Mouse (Mus musculus) hindbrain, embryonic 15.5 days (tissue): ENCODE measurements around the gene Fstl1. TPM values are rescaled to one million over a fixed set of nuclear protein-coding genes. Genes with fewer than 3 reads are reported as not detected.

Experiments used
- ATAC-seq: fragments of 200-750 bp; cut with Nextera tagmentation; 2 replicates; pipeline ENCODE4 v1.8.0; 2017; ENCODE audit warnings: low read depth, moderate number of reproducible peaks, moderate TSS enrichment; ENCODE audit not compliant: low FRiP score
- H3K27ac ChIP-seq: fragments of 300-500 bp; sonication (generic); replicated peaks from 2 replicates; pipeline ENCODE4 v1.5.1; 2015; ENCODE audit warnings: mild to moderate bottlenecking, inconsistent platforms
- H3K27me3 ChIP-seq: fragments of 300-500 bp; sonication (generic); 2 replicates; pipeline ENCODE4 v1.6.1; 2015; ENCODE audit warnings: control low read depth, inconsistent platforms
- H3K36me3 ChIP-seq: fragments of 300-500 bp; sonication (generic); 2 replicates; pipeline ENCODE4 v1.6.1; 2015; ENCODE audit warnings: control low read depth, inconsistent platforms
- H3K4me1 ChIP-seq: fragments of 300-500 bp; sonication (generic); replicated peaks from 2 replicates; pipeline ENCODE4 v1.6.1; 2015; ENCODE audit warnings: control low read depth, inconsistent platforms
- H3K4me2 ChIP-seq: fragments of 300-500 bp; sonication (generic); 2 replicates; pipeline ENCODE4 v1.6.1; 2015; ENCODE audit warnings: moderate library complexity, mild to moderate bottlenecking, inconsistent platforms
- H3K4me3 ChIP-seq: fragments of 300-500 bp; sonication (generic); 2 replicates; pipeline ENCODE4 v1.5.1; 2015; ENCODE audit warnings: mild to moderate bottlenecking, inconsistent platforms
- H3K9ac ChIP-seq: fragments of 300-500 bp; sonication (generic); 2 replicates; pipeline ENCODE4 v1.6.1; 2015; ENCODE audit warnings: inconsistent platforms
- H3K9me3 ChIP-seq: fragments of 300-500 bp; sonication (generic); 2 replicates; pipeline ENCODE4 v1.6.1; 2016; ENCODE audit warnings: control low read depth, inconsistent platforms
- WGBS: fragments of 180-500 bp; shearing (Covaris S2); methylation state at CpG from one replicate; pipeline ENCODE4 v1.1.7; 2015; 5-methylcytosine and 5-hydroxymethylcytosine counted together
- polyA plus RNA-seq: library from polyadenylated mRNA; unstranded; fragments of >200 nt; fragmentation: Nextera tagmentation; extraction: Ambion mirVana; gene quantifications from 2 replicates; pipeline ENCODE4 v1.2.1, GENCODE M21; 2015

Fstl1 gene
- polyA plus RNA-seq = 92.7 and 103 TPM in 2 replicates

DNA sequence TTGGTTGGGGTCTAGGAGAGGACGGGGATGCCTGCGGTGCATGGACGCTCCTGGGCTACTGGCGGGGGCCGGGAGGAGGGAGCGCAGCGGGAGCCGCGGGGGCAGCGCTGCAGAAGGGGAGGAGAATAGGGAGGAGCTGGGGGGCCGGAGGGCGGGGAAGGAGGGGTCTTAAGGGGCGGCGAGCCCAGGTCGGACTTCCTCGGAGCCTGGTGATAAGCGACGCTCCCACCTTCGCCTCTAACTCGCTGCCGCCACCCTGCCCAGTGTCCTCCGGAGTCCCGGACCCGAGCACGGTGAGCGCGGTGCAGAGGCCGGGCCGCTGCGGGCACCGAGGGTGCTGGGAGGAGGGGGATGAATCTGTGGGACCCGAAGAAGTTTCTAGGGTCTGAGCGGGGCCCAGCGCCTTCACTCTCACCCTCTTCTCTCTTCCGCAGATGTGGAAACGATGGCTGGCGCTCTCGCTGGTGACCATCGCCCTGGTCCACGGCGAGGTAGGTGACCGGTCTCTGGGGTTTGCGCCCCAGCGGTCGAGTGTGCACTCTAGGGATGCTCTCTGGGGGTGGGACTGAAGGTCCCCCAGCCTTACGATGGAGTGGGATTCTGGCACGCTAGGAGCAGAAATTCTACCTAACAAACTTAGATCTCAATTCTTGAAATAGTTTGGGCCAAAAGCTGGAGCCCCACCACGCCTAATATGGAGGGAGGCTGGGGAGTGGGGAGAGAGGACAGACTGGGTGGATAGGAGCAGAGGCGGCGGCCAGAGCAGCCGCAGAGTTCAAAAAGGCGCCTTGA, at the start of gene Fstl1:
TSS of gene Fstl1 (plus strand) at position 14 of the 792 bp plus-strand sequence.
- H3K9me3 ChIP-seq = no peaks in the 10 kb centered on the region
- peak within 1 kb of the TSS; percentile 67 for H3K27ac ChIP-seq
- H3K36me3 ChIP-seq = no peaks in the 10 kb centered on the region
- peak within 1 kb of the TSS; percentile 99 for H3K4me2 ChIP-seq
- no peaks in the 10 kb centered on the region for H3K27me3 ChIP-seq
- H3K4me1 ChIP-seq = peaks cover 33% of the 10 kb centered on the region
- WGBS = under 1% methylated on average over 47 of the region's 52 CpGs
- peak within 1 kb of the TSS; percentile 78 for H3K9ac ChIP-seq
- H3K4me3 ChIP-seq = peak within 1 kb of the TSS; percentile 87
- ATAC-seq = peak; percentile 78

- H3K36me3 ChIP-seq = no peaks in the 10 kb centered on the region
- 79% methylated on average over 1 of the region's 1 CpGs for WGBS
Measured at GRCm38 (mm10) chr16:37728674-37729073, 48.0 kb upstream of the Fstl1 start.

GRCm38 (mm10) chr16:37729381-37730150, 47.1 kb upstream of the Fstl1 start:
- Histone ChIP-seq H3K27me3 (0 out of 2 replicates have a peak, but pooled peaks cover 3% of the 10 kb centered on the region), H3K4me3 (no peak overlapping the region), H3K9ac (no peak overlapping the region), H3K36me3 (no peaks in the 10 kb centered on the region), H3K9me3 (no peaks in the 10 kb centered on the region), H3K27ac (no peak overlapping the region), H3K4me2 (no peak overlapping the region), H3K4me1 (peaks cover 11% of the 10 kb centered on the region; the same call in 1 of the 2 replicates)
- 60% methylated on average over 9 of the region's 9 CpGs for WGBS
- no peak for ATAC-seq

More at GRCm38 (mm10) chr16:37728674-37729073, 48.0 kb upstream of the Fstl1 start:
- Histone ChIP-seq H3K9me3 (no peaks in the 10 kb centered on the region), H3K27ac (no peak overlapping the region), H3K4me3 (no peak overlapping the region), H3K4me2 (no peak overlapping the region), H3K4me1 (peaks cover 11% of the 10 kb centered on the region; the same call in 1 of the 2 replicates), H3K27me3 (0 out of 2 replicates have a peak, but pooled peaks cover 3% of the 10 kb centered on the region), H3K9ac (no peak overlapping the region)
- no peak for ATAC-seq

DNA sequence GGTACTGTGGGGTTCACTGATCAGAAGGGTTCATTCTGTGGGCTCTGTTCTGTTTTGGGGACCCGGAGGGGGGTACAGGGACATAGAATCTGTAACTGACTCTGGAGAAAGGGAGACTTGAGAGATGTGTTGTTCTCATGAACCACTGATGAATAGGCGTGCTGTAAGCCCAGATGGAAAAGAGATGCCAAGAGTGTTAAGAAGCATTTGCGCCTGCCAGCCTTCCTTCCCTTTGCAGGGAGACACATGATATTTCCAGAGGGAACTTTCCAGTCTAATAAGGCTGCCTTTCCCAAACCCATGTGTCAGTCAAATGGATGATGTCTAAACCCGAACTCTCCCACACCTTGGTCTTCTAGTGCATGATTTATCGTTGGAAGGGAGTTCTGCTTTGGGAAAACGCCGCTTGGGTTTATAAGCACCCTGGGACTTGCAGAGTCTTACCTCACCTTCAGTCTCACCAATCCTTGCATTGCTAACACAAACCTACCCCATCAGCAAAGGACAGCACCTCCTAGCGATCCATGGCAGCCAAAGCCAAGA, 46.3 kb upstream of the Fstl1 start:
- Histone ChIP-seq H3K9ac (no peak overlapping the region), H3K36me3 (no peaks in the 10 kb centered on the region), H3K27me3 (0 out of 2 replicates have a peak, but pooled peaks cover 3% of the 10 kb centered on the region), H3K27ac (no peak overlapping the region), H3K4me3 (no peak overlapping the region), H3K4me1 (peaks cover 11% of the 10 kb centered on the region; the same call in 1 of the 2 replicates), H3K9me3 (no peaks in the 10 kb centered on the region), H3K4me2 (no peak overlapping the region)
- ATAC-seq = no peak
- WGBS = 87% methylated on average over 8 of the region's 8 CpGs

GRCm38 (mm10) chr16:37731431-37731830, 45.2 kb upstream of the Fstl1 start:
- H3K36me3 ChIP-seq = no peaks in the 10 kb centered on the region
- H3K9ac ChIP-seq = no peak overlapping the region
- no peak overlapping the region for H3K4me3 ChIP-seq
- no peak overlapping the region for H3K4me2 ChIP-seq
- H3K9me3 ChIP-seq = no peaks in the 10 kb centered on the region
- WGBS = 80% methylated on average over 4 of the region's 4 CpGs
- peaks cover 11% of the 10 kb centered on the region; the same call in 1 of the 2 replicates for H3K4me1 ChIP-seq
- no peak overlapping the region for H3K27ac ChIP-seq
- 0 out of 2 replicates have a peak, but pooled peaks cover 3% of the 10 kb centered on the region for H3K27me3 ChIP-seq
- no peak for ATAC-seq

DNA sequence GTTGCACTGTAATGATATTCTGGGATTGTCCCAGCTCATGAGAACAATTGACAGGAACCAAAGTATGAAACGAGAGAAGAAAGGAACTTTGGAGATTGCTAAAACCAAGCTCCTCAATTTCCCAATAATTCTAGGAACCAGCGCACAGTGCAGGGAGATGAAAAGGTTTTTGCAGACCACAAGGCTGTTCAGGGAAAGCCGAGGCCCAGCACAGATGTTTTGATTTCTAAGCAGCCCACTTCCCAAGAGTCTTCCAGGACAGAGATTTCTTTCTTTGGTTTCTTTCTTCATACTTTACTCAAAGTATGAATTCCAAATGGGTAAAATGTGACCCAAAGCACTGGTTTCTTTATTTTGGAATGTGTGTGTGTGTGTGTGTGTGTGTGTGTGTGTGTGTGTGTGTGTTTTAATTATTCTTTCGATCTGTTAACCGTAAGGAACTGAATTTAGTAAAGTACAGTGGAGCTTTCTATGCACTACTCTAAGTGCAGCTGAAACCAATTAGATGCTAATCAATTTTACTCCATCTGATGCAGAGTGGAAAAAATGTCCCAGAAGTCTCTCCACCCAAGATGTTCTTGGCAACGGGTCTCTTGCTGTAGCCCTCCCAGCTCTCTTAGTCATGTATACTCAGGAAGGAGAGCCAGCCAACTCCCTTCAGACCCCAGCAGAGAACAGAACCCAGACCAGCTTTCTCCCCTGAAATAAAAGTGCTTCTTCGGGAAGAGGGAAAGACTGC, 44.5 kb upstream of the Fstl1 start:
- Histone ChIP-seq H3K9ac (no peak overlapping the region), H3K9me3 (no peaks in the 10 kb centered on the region), H3K27me3 (no peaks in the 10 kb centered on the region), H3K36me3 (no peaks in the 10 kb centered on the region), H3K4me2 (no peak overlapping the region), H3K4me1 (peaks cover 11% of the 10 kb centered on the region; the same call in 1 of the 2 replicates), H3K4me3 (no peak overlapping the region), H3K27ac (no peak overlapping the region)
- ATAC-seq = no peak
- 62% methylated on average over 7 of the region's 7 CpGs for WGBS

GRCm38 (mm10) chr16:37740076-37740475, 36.6 kb upstream of the Fstl1 start:
- Histone ChIP-seq H3K36me3 (no peaks in the 10 kb centered on the region), H3K4me3 (no peak overlapping the region), H3K9ac (no peak overlapping the region), H3K9me3 (no peaks in the 10 kb centered on the region), H3K4me1 (no peaks in the 10 kb centered on the region), H3K4me2 (no peak overlapping the region), H3K27ac (no peak overlapping the region), H3K27me3 (no peaks in the 10 kb centered on the region)
- WGBS = 93% methylated on average over 2 of the region's 2 CpGs
- ATAC-seq = no peak

DNA sequence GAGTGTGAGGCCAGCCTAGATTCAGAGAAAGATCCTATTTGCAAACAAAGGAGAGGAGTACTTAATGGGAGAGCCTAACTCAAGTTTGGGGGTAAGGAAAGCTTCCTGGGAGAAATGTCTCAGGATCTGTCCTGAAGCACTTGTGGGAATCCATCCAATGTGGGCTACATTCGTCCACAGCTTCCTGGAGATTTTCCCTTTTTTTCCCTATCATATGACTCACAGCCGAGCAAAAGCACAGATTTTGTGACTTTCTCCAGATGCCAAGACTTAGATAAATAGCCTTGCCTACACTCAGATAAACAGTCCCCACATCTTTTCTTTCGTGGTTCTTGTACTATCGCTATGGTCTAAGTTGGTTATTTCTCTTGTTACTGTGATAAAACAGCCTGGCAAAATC, 34.4 kb upstream of the Fstl1 start:
- H3K4me2 ChIP-seq = no peak overlapping the region
- no peaks in the 10 kb centered on the region for H3K4me1 ChIP-seq
- H3K9ac ChIP-seq = no peak overlapping the region
- no peak overlapping the region for H3K4me3 ChIP-seq
- no peaks in the 10 kb centered on the region for H3K27me3 ChIP-seq
- no peak overlapping the region for H3K27ac ChIP-seq
- H3K36me3 ChIP-seq = no peaks in the 10 kb centered on the region
- ATAC-seq = no peak
- no peaks in the 10 kb centered on the region for H3K9me3 ChIP-seq
- WGBS = 87% methylated on average over 4 of the region's 4 CpGs

GRCm38 (mm10) chr16:37752876-37753275, 23.8 kb upstream of the Fstl1 start:
- Histone ChIP-seq H3K27me3 (no peaks in the 10 kb centered on the region), H3K9ac (no peak overlapping the region), H3K9me3 (no peaks in the 10 kb centered on the region), H3K36me3 (no peaks in the 10 kb centered on the region), H3K4me3 (no peak overlapping the region), H3K4me2 (no peak overlapping the region), H3K27ac (no peak overlapping the region), H3K4me1 (no peaks in the 10 kb centered on the region)
- ATAC-seq = no peak
- 27% methylated on average over 2 of the region's 2 CpGs for WGBS

- Histone ChIP-seq H3K36me3 (no peaks in the 10 kb centered on the region), H3K27me3 (no peaks in the 10 kb centered on the region), H3K9ac (no peak overlapping the region), H3K4me3 (no peak overlapping the region), H3K4me2 (no peak overlapping the region), H3K27ac (no peak overlapping the region), H3K4me1 (no peaks in the 10 kb centered on the region), H3K9me3 (no peaks in the 10 kb centered on the region)
- 100% methylated on average over 1 of the region's 1 CpGs for WGBS
- no peak for ATAC-seq
Measured at GRCm38 (mm10) chr16:37753809-37754208, 22.9 kb upstream of the Fstl1 start.

DNA sequence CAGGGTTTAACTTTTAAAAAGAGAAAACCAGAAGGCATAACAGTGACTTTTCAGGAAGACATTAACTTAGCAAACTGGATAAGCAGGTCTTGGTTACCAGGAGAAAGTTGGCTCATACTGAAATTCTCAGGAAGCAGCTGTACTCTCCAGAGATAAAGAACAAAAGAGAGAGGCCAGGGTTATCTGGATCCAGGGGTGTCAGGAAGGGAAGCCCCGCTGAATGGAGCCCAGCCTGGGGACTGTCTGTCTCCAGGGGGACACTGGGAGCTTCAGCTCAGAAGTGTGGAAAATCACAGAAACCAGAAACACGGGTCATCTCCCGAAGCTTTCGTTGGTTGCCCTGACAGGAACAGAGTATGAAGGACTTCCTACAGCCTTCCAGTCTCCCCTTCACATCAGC, 22.2 kb upstream of the Fstl1 start:
- WGBS = 53% methylated on average over 4 of the region's 4 CpGs
- H3K9me3 ChIP-seq = no peaks in the 10 kb centered on the region
- no peak for ATAC-seq
- no peak overlapping the region for H3K9ac ChIP-seq
- H3K4me3 ChIP-seq = no peak overlapping the region
- no peaks in the 10 kb centered on the region for H3K27me3 ChIP-seq
- no peaks in the 10 kb centered on the region for H3K4me1 ChIP-seq
- H3K27ac ChIP-seq = no peak overlapping the region
- H3K36me3 ChIP-seq = no peaks in the 10 kb centered on the region
- no peak overlapping the region for H3K4me2 ChIP-seq
